Mouse (Mus musculus) embryonic facial prominence, embryonic 13.5 days (tissue): ENCODE measurements around the gene Acoxl. TPM values are rescaled to one million over a fixed set of nuclear protein-coding genes. Genes with fewer than 3 reads are reported as not detected.
A peak's percentile ranks its signal among the peaks of the same experiment; 100 is the strongest.

Experiments used
- ATAC-seq: fragments of 200-750 bp; cut with Nextera tagmentation; 2 replicates; pipeline ENCODE4 v1.8.0; 2017; ENCODE audit warnings: low read depth; ENCODE audit not compliant: insufficient number of reproducible peaks, insufficient read depth, low FRiP score, low TSS enrichment
- H3K27ac ChIP-seq: fragments of 300-500 bp; sonication (generic); 2 replicates; pipeline ENCODE4 v1.5.1; 2015; ENCODE audit warnings: moderate library complexity, mild to moderate bottlenecking, inconsistent platforms
- H3K27me3 ChIP-seq: fragments of 300-500 bp; sonication (generic); 2 replicates; pipeline ENCODE4 v1.6.1; 2015; ENCODE audit warnings: mild to moderate bottlenecking, inconsistent platforms
- H3K36me3 ChIP-seq: fragments of 300-500 bp; sonication (generic); 2 replicates; pipeline ENCODE4 v1.6.1; 2015; ENCODE audit warnings: mild to moderate bottlenecking, inconsistent platforms
- H3K4me1 ChIP-seq: fragments of 300-500 bp; sonication (generic); 2 replicates; pipeline ENCODE4 v1.6.1; 2015; ENCODE audit warnings: inconsistent platforms
- H3K4me2 ChIP-seq: fragments of 300-500 bp; sonication (generic); 2 replicates; pipeline ENCODE4 v1.6.1; 2015; ENCODE audit warnings: moderate library complexity, mild to moderate bottlenecking, inconsistent platforms
- H3K4me3 ChIP-seq: fragments of 300-500 bp; sonication (generic); 2 replicates; pipeline ENCODE4 v1.5.1; 2015; ENCODE audit warnings: mild to moderate bottlenecking, inconsistent platforms
- H3K9ac ChIP-seq: fragments of 300-500 bp; sonication (generic); 2 replicates; pipeline ENCODE4 v1.6.1; 2015; ENCODE audit warnings: mild to moderate bottlenecking, inconsistent platforms
- H3K9me3 ChIP-seq: fragments of 300-500 bp; sonication (generic); 2 replicates; pipeline ENCODE4 v1.6.1; 2016; ENCODE audit warnings: inconsistent platforms
- WGBS: fragments of 180-500 bp; shearing (Covaris S2); methylation state at CpG from one replicate; pipeline ENCODE4 v1.1.7; 2015; ENCODE audit warnings: mixed read lengths; 5-methylcytosine and 5-hydroxymethylcytosine counted together
- polyA plus RNA-seq: library from polyadenylated mRNA; unstranded; fragments of >200 nt; fragmentation: Nextera tagmentation; extraction: Ambion mirVana; gene quantifications from 2 replicates; pipeline ENCODE4 v1.2.1, GENCODE M21; 2015

The Acoxl gene
- polyA plus RNA-seq, 1 experiment from 2014 or later, result not detected

DNA sequence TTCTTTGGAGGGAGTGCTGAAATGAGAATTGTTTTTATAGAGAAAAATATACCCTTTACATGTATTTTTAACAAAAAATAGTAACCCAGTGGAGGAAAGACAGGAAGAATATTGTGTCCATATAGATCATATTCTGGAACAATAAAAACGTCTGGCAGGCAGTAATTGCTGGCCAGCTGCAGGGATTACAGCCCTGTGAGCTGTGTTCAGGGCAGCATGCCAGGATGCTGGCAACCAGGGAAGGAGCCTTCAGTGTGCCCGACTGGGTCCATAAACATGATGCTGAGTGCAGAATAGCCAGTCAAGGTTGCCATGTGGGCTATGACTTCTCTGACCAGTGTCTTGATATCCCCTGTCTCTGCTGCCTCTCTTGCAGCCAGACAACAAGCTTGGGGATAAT is 122.5 kb downstream of the Acoxl start:
- WGBS, result 22% methylated on average over 2 of the region's 2 CpGs
- no peak for ATAC-seq

GRCm38 (mm10) chr2:127961802-127962433 is 123.2 kb downstream of the Acoxl start:
- H3K9ac ChIP-seq, result no peak overlapping the region
- WGBS, result 53% methylated on average over 4 of the region's 4 CpGs
- H3K9me3 ChIP-seq, result no peaks in the 10 kb centered on the region
- H3K4me3 ChIP-seq, result no peak overlapping the region
- peaks cover 8% of the 10 kb centered on the region; the same call in 1 of the 2 replicates for H3K4me1 ChIP-seq
- no peak for ATAC-seq
- no peaks in the 10 kb centered on the region for H3K36me3 ChIP-seq
- H3K27ac ChIP-seq, result no peak overlapping the region
- no peak overlapping the region for H3K4me2 ChIP-seq
- H3K27me3 ChIP-seq, result no peaks in the 10 kb centered on the region

More for the DNA sequence above, 122.5 kb downstream of the Acoxl start:
- Histone ChIP-seq H3K4me2 (no peak overlapping the region), H3K27me3 (no peaks in the 10 kb centered on the region), H3K4me1 (peaks cover 8% of the 10 kb centered on the region; the same call in 1 of the 2 replicates), H3K9ac (no peak overlapping the region), H3K27ac (no peak overlapping the region), H3K36me3 (no peaks in the 10 kb centered on the region), H3K4me3 (no peak overlapping the region), H3K9me3 (no peaks in the 10 kb centered on the region)

- no peak overlapping the region for H3K27ac ChIP-seq
- H3K36me3 ChIP-seq, result no peaks in the 10 kb centered on the region
- WGBS, result 82% methylated on average over 2 of the region's 2 CpGs
- H3K4me3 ChIP-seq, result no peak overlapping the region
- no peak overlapping the region for H3K9ac ChIP-seq
- H3K9me3 ChIP-seq, result no peaks in the 10 kb centered on the region
- no peaks in the 10 kb centered on the region for H3K27me3 ChIP-seq
- H3K4me1 ChIP-seq, result no peaks in the 10 kb centered on the region
- H3K4me2 ChIP-seq, result no peak overlapping the region
- ATAC-seq, result no peak
These were observed 130.3 kb downstream of the Acoxl start for GRCm38 (mm10) chr2:127968944-127969343.

DNA sequence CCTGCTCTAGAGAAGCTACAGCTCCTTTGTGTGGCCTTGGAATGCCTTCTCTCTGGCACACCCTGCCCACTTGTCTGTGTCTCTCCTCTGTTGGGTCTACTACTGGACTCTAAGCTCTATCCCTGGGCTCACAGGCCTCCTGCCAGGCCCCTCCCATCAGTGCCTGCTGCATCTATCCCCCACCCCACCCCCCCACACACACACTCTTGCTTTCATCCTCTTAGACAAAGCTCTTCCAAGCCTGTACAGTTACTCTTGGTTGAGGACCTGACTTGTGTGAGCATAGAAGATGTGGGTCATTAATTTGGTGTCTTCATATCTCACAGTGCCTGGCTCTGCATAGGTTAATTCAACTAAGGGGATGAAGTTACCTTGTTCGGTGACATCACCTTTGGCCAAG is 137.6 kb downstream of the Acoxl start:
- Histone ChIP-seq H3K27me3 (no peaks in the 10 kb centered on the region), H3K9me3 (no peaks in the 10 kb centered on the region), H3K4me1 (peaks cover 7% of the 10 kb centered on the region; the same call in 1 of the 2 replicates), H3K27ac (no peak overlapping the region), H3K9ac (no peak overlapping the region), H3K4me3 (no peak overlapping the region), H3K36me3 (no peaks in the 10 kb centered on the region), H3K4me2 (no peak overlapping the region)
- ATAC-seq, result no peak
- 81% methylated on average over 1 of the region's 1 CpGs for WGBS

GRCm38 (mm10) chr2:127978601-127979230 is 140.0 kb downstream of the Acoxl start:
- WGBS, result 87% methylated on average over 7 of the region's 7 CpGs
- no peak for ATAC-seq
- H3K36me3 ChIP-seq, result no peaks in the 10 kb centered on the region

GRCm38 (mm10) chr2:127982610-127983009 is 143.9 kb downstream of the Acoxl start:
- no peak overlapping the region for H3K9ac ChIP-seq
- 0 out of 2 replicates have a peak, but pooled peaks cover 2% of the 10 kb centered on the region for H3K4me1 ChIP-seq
- no peak for ATAC-seq
- no peaks in the 10 kb centered on the region for H3K27me3 ChIP-seq
- H3K4me3 ChIP-seq, result no peak overlapping the region
- no peaks in the 10 kb centered on the region for H3K9me3 ChIP-seq
- no peak overlapping the region for H3K4me2 ChIP-seq
- no peaks in the 10 kb centered on the region for H3K36me3 ChIP-seq
- 88% methylated on average over 3 of the region's 3 CpGs for WGBS
- H3K27ac ChIP-seq, result no peak overlapping the region

More at GRCm38 (mm10) chr2:127978601-127979230, 140.0 kb downstream of the Acoxl start:
- Histone ChIP-seq H3K9me3 (no peaks in the 10 kb centered on the region), H3K4me1 (peaks cover 7% of the 10 kb centered on the region; the same call in 1 of the 2 replicates), H3K27me3 (no peaks in the 10 kb centered on the region), H3K9ac (no peak overlapping the region), H3K4me3 (no peak overlapping the region), H3K4me2 (no peak overlapping the region), H3K27ac (no peak overlapping the region)

DNA sequence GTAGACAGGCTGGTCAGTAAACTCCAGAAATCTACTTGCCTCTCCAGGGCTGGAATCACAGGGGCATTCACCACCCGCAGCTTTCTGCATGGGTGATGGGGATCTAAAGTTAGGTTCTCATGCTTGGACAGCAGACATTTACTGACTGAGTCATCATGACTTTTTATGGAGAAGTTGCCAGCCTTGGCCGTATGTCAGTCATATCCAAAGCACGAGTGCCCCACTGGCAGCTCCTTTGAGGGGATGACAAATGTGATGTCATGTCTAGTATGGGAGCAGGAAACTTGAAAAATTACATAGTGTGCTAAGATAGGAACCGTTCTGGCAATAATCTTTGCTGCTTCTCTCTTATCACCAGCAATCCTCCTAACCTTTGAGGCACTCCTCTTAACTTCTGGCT is 144.6 kb downstream of the Acoxl start:
- Histone ChIP-seq H3K9me3 (no peaks in the 10 kb centered on the region), H3K27me3 (no peaks in the 10 kb centered on the region), H3K4me2 (no peak overlapping the region), H3K27ac (no peak overlapping the region), H3K4me3 (no peak overlapping the region), H3K9ac (no peak overlapping the region), H3K36me3 (no peaks in the 10 kb centered on the region), H3K4me1 (0 out of 2 replicates have a peak, but pooled peaks cover 2% of the 10 kb centered on the region)
- no peak for ATAC-seq
- WGBS, result 86% methylated on average over 4 of the region's 4 CpGs

- Histone ChIP-seq H3K9me3 (no peaks in the 10 kb centered on the region), H3K4me1 (0 out of 2 replicates have a peak, but pooled peaks cover 2% of the 10 kb centered on the region), H3K27ac (no peak overlapping the region), H3K27me3 (no peaks in the 10 kb centered on the region), H3K36me3 (no peaks in the 10 kb centered on the region), H3K4me3 (no peak overlapping the region), H3K4me2 (no peak overlapping the region), H3K9ac (no peak overlapping the region)
- no peak for ATAC-seq
- WGBS, result 94% methylated on average over 1 of the region's 1 CpGs
These were observed 145.3 kb downstream of the Acoxl start for GRCm38 (mm10) chr2:127983981-127984380.

GRCm38 (mm10) chr2:127987706-127988105 is 149.0 kb downstream of the Acoxl start:
- no peak for ATAC-seq
- Histone ChIP-seq H3K4me3 (no peak overlapping the region), H3K4me2 (no peak overlapping the region), H3K27me3 (no peaks in the 10 kb centered on the region), H3K4me1 (0 out of 2 replicates have a peak, but pooled peaks cover 2% of the 10 kb centered on the region), H3K27ac (no peak overlapping the region), H3K36me3 (no peaks in the 10 kb centered on the region), H3K9me3 (no peaks in the 10 kb centered on the region), H3K9ac (no peak overlapping the region)
- WGBS, result 39% methylated on average over 4 of the region's 4 CpGs

GRCm38 (mm10) chr2:127990856-127991479 is 152.3 kb downstream of the Acoxl start:
- no peaks in the 10 kb centered on the region for H3K9me3 ChIP-seq
- H3K4me1 ChIP-seq, result 0 out of 2 replicates have a peak, but pooled peaks cover 2% of the 10 kb centered on the region
- no peak overlapping the region for H3K9ac ChIP-seq
- H3K4me2 ChIP-seq, result no peak overlapping the region
- H3K27me3 ChIP-seq, result no peaks in the 10 kb centered on the region
- no peak overlapping the region for H3K27ac ChIP-seq
- no peaks in the 10 kb centered on the region for H3K36me3 ChIP-seq
- H3K4me3 ChIP-seq, result no peak overlapping the region
- 50% methylated on average over 6 of the region's 6 CpGs for WGBS
- peak; percentile 37; the same call in 1 of the 2 replicates for ATAC-seq

DNA sequence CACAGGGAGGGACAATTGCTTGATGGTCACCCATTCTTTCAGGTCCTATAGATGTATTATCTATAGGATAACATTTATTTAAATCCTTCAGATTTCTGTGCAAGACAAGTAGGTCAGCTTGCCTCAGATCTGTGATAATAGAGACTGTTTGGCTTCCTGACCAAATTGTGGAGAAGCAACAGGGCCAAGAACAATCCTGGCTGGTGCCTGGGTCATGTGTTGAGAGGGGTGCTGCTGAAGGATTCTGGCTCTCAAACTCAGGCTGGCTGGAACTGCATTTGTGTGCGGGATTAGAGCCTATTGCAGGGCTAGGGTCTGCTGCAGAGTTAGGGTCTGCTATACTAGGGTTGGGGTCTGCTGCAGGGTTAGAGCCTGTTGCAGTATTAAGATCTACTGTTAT is 153.0 kb downstream of the Acoxl start:
- no peak overlapping the region for H3K4me3 ChIP-seq
- no peak overlapping the region for H3K27ac ChIP-seq
- H3K36me3 ChIP-seq, result no peaks in the 10 kb centered on the region
- WGBS, result 82% methylated on average over 1 of the region's 1 CpGs
- H3K9ac ChIP-seq, result no peak overlapping the region
- H3K9me3 ChIP-seq, result no peaks in the 10 kb centered on the region
- no peak overlapping the region for H3K4me2 ChIP-seq
- H3K4me1 ChIP-seq, result 0 out of 2 replicates have a peak, but pooled peaks cover 2% of the 10 kb centered on the region
- no peaks in the 10 kb centered on the region for H3K27me3 ChIP-seq
- no peak for ATAC-seq
